Mouse (Mus musculus) ES-Bruce4 (cell line): Measurements from ENCODE around the gene Asic2.

Source experiments
- CTCF ChIP-seq: IDR thresholded peaks from one replicate; pipeline ENCODE4 v1.8.1; 2011; ENCODE audit warnings: low read depth, low read length
- EP300 ChIP-seq: IDR thresholded peaks from 2 replicates; pipeline ENCODE4 v1.6.1; 2011; ENCODE audit warnings: low read depth, low read length; ENCODE audit not compliant: insufficient read depth
- POLR2A ChIP-seq: IDR thresholded peaks from one replicate; pipeline ENCODE4 v1.8.1; 2011; ENCODE audit warnings: low read length; ENCODE audit not compliant: insufficient read depth

DNA sequence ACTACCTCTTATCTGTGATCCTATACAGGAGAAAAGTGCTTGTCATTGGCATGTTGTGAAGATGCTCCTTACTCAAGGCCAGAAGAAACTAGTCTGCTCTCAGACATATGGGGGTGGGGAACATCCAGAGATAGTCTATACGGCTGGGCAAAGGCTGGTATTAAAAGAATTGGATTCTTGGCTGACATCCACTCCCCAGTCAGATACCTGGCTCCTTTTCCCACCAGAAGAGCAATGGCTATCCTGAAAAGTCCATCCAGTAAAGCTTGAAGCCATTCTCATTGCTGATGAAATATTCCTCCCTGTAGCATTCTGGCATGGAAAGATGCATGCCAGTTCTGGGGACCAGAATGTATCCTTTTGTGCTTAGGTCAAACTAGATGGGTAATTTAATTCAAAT lies 218.2 kb downstream of the Asic2 start:
- TF ChIP-seq POLR2A: no peak
- TF ChIP-seq CTCF: no peak
- no peak for TF ChIP-seq EP300
